In genomic region chr11:59309976-59310375, GRCm38 (mm10) we compare ENCODE assay signal across 15 mouse cellular contexts. TPM values are rescaled to one million over a fixed set of nuclear protein-coding genes. Genes with fewer than 3 reads are reported as not detected.
A peak's percentile ranks its signal among the peaks of the same experiment; 100 is the strongest.
DNase-seq lines count a peak whose midpoint lies in the region; ATAC-seq and TF ChIP-seq lines count a peak whose summit lies in the region.
"Had no signal": no experiment of that assay in that cellular context is flagged by ENCODE, and none has a peak within 500 bp of the region (broad histone marks: within the 10 kb centered on the region; RNA-seq: fewer than 3 reads in every experiment).

No protein-coding gene starts in this region.

- H3K27ac ChIP-seq in intestine, embryonic 14.5 days (ENCODE audit: low read depth) = 0 out of 2 replicates have a peak overlapping the region, but pooled peaks have one; percentile 54
- no peak overlapping the region; the same call in 1 of the 2 replicates for H3K27ac ChIP-seq in intestine, embryonic 16.5 days (ENCODE audit: low read length)
- peak overlapping the region; percentile 52 for H3K27ac ChIP-seq in limb, embryonic 14.5 days (replicated peaks; ENCODE audit: low read depth, low read length)
- H3K27ac ChIP-seq: liver, embryonic 13.5 days; macrophage had no signal

- no peak for DNase-seq in intestine, embryonic 14.5 days (ENCODE audit: low spot score)
- peak; percentile 32 for DNase-seq in brain, adult 2 months (ENCODE audit: low read depth, low spot score)
- peak; percentile 72 for DNase-seq in brain, embryonic 14.5 days (ENCODE audit: low read depth)
- DNase-seq in limb, embryonic 14.5 days (ENCODE audit: low spot score) = no peak
- DNase-seq in spleen, postnatal 4 days (ENCODE audit: low spot score in 2 of 2) = no peak
- no peak for DNase-seq in urinary bladder, postnatal 14 days (ENCODE audit: low spot score)
- DNase-seq: cerebellum, postnatal 10 days; gastrocnemius, postnatal 25 days; kidney, postnatal 36 days; liver, embryonic 13.5 days had no signal

- ATAC-seq in intestine, embryonic 14.5 days (replicated peaks; ENCODE audit: low FRiP score, low TSS enrichment, low read depth) = no peak
- ATAC-seq in intestine, embryonic 16.5 days = no peak
- no peak for ATAC-seq in limb, embryonic 14.5 days (ENCODE audit: low FRiP score, low read depth)
- ATAC-seq: inflammation-experienced regulatory T-cells, adult 6 months; Patski had no signal

- TF ChIP-seq POLR2A in brain, embryonic 14.5 days (IDR thresholded peaks at IDR 0.05; ENCODE audit: borderline replicate concordance, extremely low read depth, insufficient read depth, insufficient read length, poor library complexity, severe bottlenecking) = no peak
- TF ChIP-seq POLR2A in limb, embryonic 14.5 days (IDR thresholded peaks at IDR 0.05; ENCODE audit: borderline replicate concordance, extremely low read depth, insufficient read depth, insufficient read length) = no peak

- WGBS in intestine, embryonic 14.5 days = 31% methylated on average over 8 of the region's 8 CpGs
- WGBS in intestine, embryonic 16.5 days = 48% methylated on average over 8 of the region's 8 CpGs
- 66% methylated on average over 8 of the region's 8 CpGs for WGBS in limb, embryonic 14.5 days

- H3K4me2 ChIP-seq in intestine, embryonic 14.5 days (ENCODE audit: low read length) = no peak overlapping the region
- H3K4me2 ChIP-seq in intestine, embryonic 16.5 days (ENCODE audit: low read depth, low read length) = no peak overlapping the region
- H3K4me2 ChIP-seq in limb, embryonic 14.5 days (replicated peaks; ENCODE audit: low read depth, low read length, severe bottlenecking) = peak overlapping the region; percentile 90; the same call in 1 of the 2 replicates
- H3K4me2 ChIP-seq: liver, embryonic 13.5 days had no signal

- no peaks in the 10 kb centered on the region for H3K36me3 ChIP-seq in intestine, embryonic 14.5 days (ENCODE audit: control insufficient read depth, insufficient read depth, low read length)
- no peaks in the 10 kb centered on the region for H3K36me3 ChIP-seq in intestine, embryonic 16.5 days (ENCODE audit: control insufficient read depth, insufficient read depth, low read length)
- H3K36me3 ChIP-seq in limb, embryonic 14.5 days (ENCODE audit: control insufficient read depth, insufficient read depth, low read length) = no peaks in the 10 kb centered on the region
- H3K36me3 ChIP-seq: heart, embryonic 13.5 days; liver, embryonic 13.5 days had no signal

- TF ChIP-seq CTCF in brain, embryonic 14.5 days (IDR thresholded peaks at IDR 0.05; ENCODE audit: borderline replicate concordance, extremely low read depth, insufficient read depth, insufficient read length) = no peak

- no peak overlapping the region for H3K4me3 ChIP-seq in intestine, embryonic 14.5 days (ENCODE audit: low read depth, low read length)
- no peak overlapping the region for H3K4me3 ChIP-seq in intestine, embryonic 16.5 days (ENCODE audit: low read length)
- H3K4me3 ChIP-seq in limb, embryonic 14.5 days (replicated peaks; ENCODE audit: low read length) = no peak overlapping the region
- H3K4me3 ChIP-seq: heart, embryonic 13.5 days; liver, embryonic 13.5 days had no signal

- H3K4me1 ChIP-seq in intestine, embryonic 14.5 days (replicated peaks; ENCODE audit: control insufficient read depth, insufficient read depth, low read length) = peaks cover 44% of the 10 kb centered on the region
- H3K4me1 ChIP-seq in intestine, embryonic 16.5 days (ENCODE audit: control insufficient read depth, insufficient read depth, low read length) = peaks cover 41% of the 10 kb centered on the region
- H3K4me1 ChIP-seq in limb, embryonic 14.5 days (ENCODE audit: control insufficient read depth, insufficient read depth, low read length) = peaks cover 77% of the 10 kb centered on the region

- peaks cover 30% of the 10 kb centered on the region for H3K27me3 ChIP-seq in intestine, embryonic 14.5 days (replicated peaks; ENCODE audit: control insufficient read depth, insufficient read depth, low read length)
- H3K27me3 ChIP-seq in intestine, embryonic 16.5 days (replicated peaks; ENCODE audit: control insufficient read depth, insufficient read depth, low read length) = peaks cover 31% of the 10 kb centered on the region
- H3K27me3 ChIP-seq in limb, embryonic 14.5 days (ENCODE audit: control insufficient read depth, insufficient read depth, low read length) = peaks cover 20% of the 10 kb centered on the region
- H3K27me3 ChIP-seq: Patski had no signal

- H3K9me3 ChIP-seq in intestine, embryonic 14.5 days (ENCODE audit: control insufficient read depth, low read length) = no peaks in the 10 kb centered on the region
- no peaks in the 10 kb centered on the region for H3K9me3 ChIP-seq in intestine, embryonic 16.5 days (ENCODE audit: control insufficient read depth, low read length)
- H3K9me3 ChIP-seq in limb, embryonic 14.5 days (ENCODE audit: control insufficient read depth, low read length) = no peaks in the 10 kb centered on the region
- H3K9me3 ChIP-seq: heart, embryonic 13.5 days; liver, embryonic 13.5 days had no signal

- H3K9ac ChIP-seq in intestine, embryonic 14.5 days (ENCODE audit: low read length) = no peak overlapping the region
- no peak overlapping the region for H3K9ac ChIP-seq in intestine, embryonic 16.5 days (ENCODE audit: low read depth, low read length)
- H3K9ac ChIP-seq in limb, embryonic 14.5 days (ENCODE audit: low read depth, low read length, severe bottlenecking) = no peak overlapping the region
- H3K9ac ChIP-seq: liver, embryonic 13.5 days had no signal

RNA-seq across cellular contexts. Expression of gene Wnt9a, which starts 3.2 kb away (rescaled TPM):
- polyA plus RNA-seq in intestine, embryonic 14.5 days (2014; fragmentation: Nextera tagmentation; extraction: Ambion mirVana) = 2.5 TPM in 2 replicates
- 4.2 and 4.4 TPM in 2 replicates for polyA plus RNA-seq in intestine, embryonic 16.5 days (2015; fragmentation: Nextera tagmentation; extraction: Ambion mirVana)
- polyA plus RNA-seq in brain, embryonic 14.5 days (2012; rRNA removed) = 3.2 and 4.5 TPM in 2 replicates
- polyA plus RNA-seq in limb, embryonic 14.5 days (2012; rRNA removed) = 11.8 and 15.0 TPM in 2 replicates
- polyA plus RNA-seq in limb, embryonic 14.5 days (2014; fragmentation: Nextera tagmentation; extraction: Ambion mirVana) = 6.2 and 6.8 TPM in 2 replicates
- polyA plus RNA-seq: inflammation-experienced regulatory T-cells, adult 6 months had no signal

RNA-seq across cellular contexts. Expression of gene Wnt3a, which starts 19.4 kb away (rescaled TPM):
- polyA plus RNA-seq in intestine, embryonic 14.5 days (2014; fragmentation: Nextera tagmentation; extraction: Ambion mirVana) = not detected in 2 replicates
- polyA plus RNA-seq in intestine, embryonic 16.5 days (2015; fragmentation: Nextera tagmentation; extraction: Ambion mirVana) = not detected in 2 replicates
- 0.50 and 1.1 TPM in 2 replicates for polyA plus RNA-seq in brain, embryonic 14.5 days (2012; rRNA removed)
- polyA plus RNA-seq in limb, embryonic 14.5 days (2012; rRNA removed) = 1.2 TPM in 2 replicates
- 1.3 and 1.7 TPM in 2 replicates for polyA plus RNA-seq in limb, embryonic 14.5 days (2014; fragmentation: Nextera tagmentation; extraction: Ambion mirVana)
- polyA plus RNA-seq: heart, embryonic 13.5 days; liver, embryonic 13.5 days; macrophage; Patski had no signal

Comparison
In these comparisons a context has a peak if more than half of its experiments do, and no peak if none do; other contexts are left out.
1. DNase-seq: peak in brain, adult 2 months (single experiment) and brain, embryonic 14.5 days (single experiment); none in intestine, embryonic 14.5 days (single experiment), limb, embryonic 14.5 days (single experiment), spleen, postnatal 4 days (0 of 2) and urinary bladder, postnatal 14 days (single experiment).